Mouse (Mus musculus): Measurements from ENCODE around the gene Chpf2. TPM values are rescaled to one million over a fixed set of nuclear protein-coding genes. Genes with fewer than 3 reads are reported as not detected.

Chpf2 gene
- total RNA-seq, 2 experiments from 2014 or later: 28.7 to 33.7 TPM

DNA sequence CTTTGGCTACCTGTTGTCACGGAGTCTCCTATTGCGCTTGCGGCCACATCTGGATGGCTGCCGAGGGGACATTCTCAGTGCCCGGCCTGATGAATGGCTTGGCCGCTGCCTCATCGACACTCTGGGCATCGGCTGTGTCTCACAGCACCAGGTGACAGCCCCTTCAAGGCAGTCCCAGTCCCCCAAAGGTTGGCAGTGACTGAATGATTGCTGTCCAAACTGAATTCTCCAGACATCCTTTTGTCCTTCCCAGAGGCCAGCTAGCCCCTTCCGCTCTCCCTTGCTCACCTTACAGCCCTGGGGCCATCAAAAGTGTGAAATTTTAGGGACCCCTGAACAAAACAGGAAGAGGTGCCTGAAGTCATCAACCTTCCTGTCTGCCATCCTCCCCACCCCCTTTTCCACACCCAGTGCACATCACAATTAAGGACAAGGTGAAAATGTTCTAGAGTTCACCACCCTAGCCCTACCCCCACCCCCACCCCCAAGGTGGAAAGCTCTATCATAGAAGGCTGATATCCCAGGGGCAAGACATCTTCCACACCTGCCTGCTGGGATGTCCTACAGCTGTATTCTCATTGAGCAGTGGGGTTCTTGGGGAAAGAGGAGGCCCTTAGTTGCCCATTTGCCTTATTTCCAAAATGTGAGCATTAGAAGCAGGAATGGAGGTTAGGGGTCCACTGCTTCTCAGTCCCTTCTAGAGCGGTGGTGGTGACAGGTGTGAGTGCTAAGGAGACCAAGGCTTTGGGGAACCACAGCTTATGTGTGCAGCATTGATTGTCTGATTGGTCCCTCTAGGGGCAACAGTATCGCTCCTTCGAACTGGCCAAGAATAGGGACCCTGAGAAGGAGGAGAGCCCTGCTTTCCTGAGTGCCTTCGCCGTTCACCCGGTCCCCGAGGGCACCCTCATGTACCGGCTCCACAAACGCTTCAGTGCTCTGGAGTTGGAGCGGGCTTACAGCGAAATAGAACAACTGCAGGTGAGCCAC is 3.3 kb downstream of the Chpf2 start:
- intact Hi-C loops (cut with DNase I): loop anchor here (10.0 kb wide), 1 partner anchor 105 kb away; no protein-coding TSS in a partner anchor
- DNase-seq: no peak

DNA sequence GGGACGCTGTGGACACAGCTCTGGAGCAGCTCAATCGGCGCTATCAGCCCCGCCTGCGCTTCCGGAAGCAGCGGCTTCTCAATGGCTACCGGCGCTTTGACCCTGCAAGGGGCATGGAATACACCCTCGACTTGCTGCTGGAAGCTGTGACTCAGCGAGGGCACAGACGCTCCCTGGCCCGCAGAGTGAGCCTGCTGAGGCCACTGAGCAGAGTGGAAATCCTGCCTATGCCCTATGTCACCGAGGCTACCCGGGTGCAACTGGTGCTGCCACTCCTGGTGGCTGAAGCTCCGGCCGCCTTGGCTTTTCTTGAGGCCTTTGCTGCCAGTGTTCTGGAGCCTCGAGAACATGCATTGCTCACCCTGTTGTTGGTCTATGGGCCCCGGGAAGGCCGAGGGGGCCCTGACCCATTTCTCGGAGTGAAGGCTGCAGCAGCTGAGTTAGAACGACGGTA is 4.8 kb downstream of the Chpf2 start:
- DNase-seq: no peak
- intact Hi-C loops (cut with DNase I): loop anchor here (10.0 kb wide), 1 partner anchor 106 kb away; no protein-coding TSS in a partner anchor

DNA sequence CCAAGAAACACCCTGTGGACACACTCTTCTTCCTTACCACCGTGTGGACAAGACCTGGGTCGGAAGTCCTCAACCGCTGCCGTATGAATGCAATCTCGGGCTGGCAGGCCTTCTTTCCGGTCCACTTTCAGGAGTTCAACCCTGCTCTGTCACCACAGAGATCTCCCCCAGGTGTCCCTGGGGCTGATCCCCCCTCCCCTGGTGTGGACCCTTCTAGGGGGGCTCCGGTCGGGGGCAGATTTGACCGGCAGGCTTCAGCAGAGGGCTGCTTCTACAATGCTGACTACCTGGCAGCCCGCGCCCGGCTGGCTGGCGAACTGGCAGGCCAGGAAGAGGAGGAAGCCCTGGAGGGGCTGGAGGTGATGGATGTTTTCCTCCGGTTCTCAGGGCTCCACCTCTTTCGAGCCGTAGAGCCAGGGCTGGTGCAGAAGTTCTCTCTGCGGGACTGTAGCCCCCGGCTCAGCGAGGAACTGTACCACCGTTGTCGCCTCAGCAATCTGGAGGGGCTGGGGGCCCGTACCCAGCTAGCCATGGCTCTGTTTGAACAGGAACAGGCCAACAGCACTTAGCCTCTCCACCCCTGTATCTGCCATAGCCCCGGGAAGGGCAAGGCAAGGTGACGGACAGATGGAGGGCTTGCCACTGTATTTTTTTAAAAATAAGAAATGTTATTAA is 5.4 kb downstream of the Chpf2 start:
- intact Hi-C loops (cut with DNase I): loop anchor here (10.0 kb wide), 1 partner anchor 107 kb away; no protein-coding TSS in a partner anchor
- no peak for DNase-seq

DNA sequence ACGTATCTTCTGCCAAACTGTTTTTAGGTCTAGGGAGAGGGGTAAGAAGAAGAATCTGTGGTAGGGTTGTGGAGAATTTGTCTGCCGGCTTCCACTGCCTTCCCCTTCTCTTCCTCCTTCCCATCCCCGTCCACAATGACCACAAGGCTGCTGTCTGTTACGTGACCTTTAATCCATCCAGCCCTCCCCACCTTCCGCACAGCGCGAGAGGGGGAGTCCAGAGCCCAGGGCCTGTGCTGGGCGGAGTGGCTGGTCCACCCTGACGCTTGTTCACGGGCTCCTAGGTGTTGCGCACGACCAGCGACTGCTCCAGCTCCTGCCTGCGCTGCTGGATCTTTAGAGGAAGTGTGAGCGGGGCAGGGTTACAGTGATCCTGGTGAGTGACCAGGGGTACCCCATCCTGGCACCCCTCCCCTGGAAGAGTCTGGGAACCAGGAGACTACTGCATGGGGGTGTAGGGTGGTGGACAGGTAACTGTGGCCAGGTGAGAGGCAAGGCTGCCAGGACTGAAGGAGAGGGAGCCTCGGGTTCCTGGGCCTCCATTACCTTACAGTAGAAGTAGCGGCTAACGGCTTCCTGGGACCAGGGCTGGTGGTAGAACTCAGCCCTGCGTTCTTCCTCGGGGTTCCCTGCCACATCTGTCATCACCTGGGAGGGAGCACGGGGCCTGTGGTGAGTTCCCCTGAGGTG is 6.1 kb downstream of the Chpf2 start:
- DNase-seq: no peak
- intact Hi-C loops (cut with DNase I): loop anchor here (10.0 kb wide), 1 partner anchor 108 kb away; no protein-coding TSS in a partner anchor

DNA sequence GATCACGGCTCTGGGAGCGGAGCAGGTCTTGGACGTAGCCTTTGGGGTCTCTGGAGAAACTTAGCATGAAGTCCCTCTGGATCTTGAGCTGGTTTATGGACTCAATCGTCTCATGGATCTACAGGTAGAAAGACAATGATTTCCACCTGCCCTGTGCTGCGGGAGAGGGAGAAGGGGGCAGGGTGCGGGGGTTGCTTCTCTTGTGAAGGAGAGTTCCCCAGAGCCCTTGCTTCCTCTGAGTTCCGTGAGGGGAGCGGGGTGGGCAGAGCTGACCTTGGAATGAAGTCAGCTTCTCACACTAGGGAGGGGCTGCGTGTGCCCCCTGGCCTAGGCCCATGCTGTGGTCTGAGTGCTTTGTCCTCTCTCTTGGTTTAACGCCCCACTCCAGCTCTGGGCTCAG is 6.7 kb downstream of the Chpf2 start:
- intact Hi-C loops (cut with DNase I): loop anchor here (10.0 kb wide), 1 partner anchor 108 kb away; no protein-coding TSS in a partner anchor

DNA sequence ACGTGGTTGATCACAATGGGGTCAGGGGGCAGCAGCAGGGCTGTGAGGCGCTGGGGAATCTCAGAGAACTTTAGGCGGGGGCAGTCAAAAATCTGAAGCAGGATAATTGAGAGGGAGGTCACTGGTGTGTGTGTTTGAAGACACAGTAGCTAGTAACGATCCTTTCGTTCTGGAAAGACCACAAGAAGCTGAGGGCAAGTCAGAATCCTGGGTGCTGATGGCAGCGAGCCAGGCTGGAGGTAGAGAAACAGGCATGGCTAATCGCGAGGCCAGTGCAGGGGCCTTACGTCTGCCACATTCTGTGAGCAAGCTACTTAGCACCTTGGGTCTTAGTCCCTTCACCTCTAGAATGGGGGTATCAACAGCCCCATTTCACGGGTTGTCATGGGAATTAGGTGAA is 7.4 kb downstream of the Chpf2 start:
- no peak for DNase-seq
- intact Hi-C loops (cut with DNase I): loop anchor here (10.0 kb wide), 1 partner anchor 109 kb away; no protein-coding TSS in a partner anchor

More for the DNA sequence above, 6.7 kb downstream of the Chpf2 start:
- DNase-seq: no peak

DNA sequence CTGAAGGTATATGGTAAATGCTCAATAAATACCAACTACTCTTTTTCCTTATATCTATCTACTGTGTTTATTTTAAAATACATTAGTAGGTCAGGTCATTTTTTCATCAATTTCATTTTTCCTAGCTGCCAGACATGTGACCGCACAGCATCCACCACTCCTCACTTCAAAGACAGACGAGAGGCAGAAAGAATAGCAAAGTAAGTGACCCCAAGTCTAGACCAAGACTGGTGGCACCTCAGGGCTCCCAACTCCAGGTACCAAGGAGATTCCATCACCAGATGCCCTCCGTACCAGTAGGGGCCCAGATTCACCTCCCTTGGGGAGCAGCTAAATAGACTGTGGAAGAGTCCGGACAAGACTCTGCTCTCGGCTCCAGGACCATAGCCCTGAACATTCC is 7.8 kb downstream of the Chpf2 start:
- no peak for DNase-seq
- intact Hi-C loops (cut with DNase I): loop anchor here (10.0 kb wide), 1 partner anchor 110 kb away; no protein-coding TSS in a partner anchor

DNA sequence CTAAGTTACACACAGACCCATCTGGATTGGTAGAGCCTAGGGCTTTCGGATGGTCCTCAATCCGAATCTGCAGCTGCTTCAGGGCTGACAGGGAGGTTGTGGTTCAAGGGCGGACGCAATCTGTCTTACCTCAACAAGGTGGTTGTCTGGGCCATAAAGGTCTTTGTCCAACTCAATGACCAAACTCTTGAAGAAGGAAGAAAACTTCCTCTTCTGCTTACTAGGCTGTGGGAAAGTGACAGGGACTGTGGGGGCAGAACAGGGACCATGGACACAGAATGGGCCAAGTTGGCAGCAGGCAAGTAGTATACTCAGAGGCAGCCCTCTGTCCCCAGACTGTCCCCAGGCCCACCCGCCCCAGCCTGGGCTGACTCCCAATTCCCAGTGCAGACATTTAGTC is 8.7 kb downstream of the Chpf2 start:
- no peak for DNase-seq
- intact Hi-C loops (cut with DNase I): loop anchor here (5.0 to 10.0 kb wide), 2 partner anchors 57 to 110 kb away; no protein-coding TSS in a partner anchor

DNA sequence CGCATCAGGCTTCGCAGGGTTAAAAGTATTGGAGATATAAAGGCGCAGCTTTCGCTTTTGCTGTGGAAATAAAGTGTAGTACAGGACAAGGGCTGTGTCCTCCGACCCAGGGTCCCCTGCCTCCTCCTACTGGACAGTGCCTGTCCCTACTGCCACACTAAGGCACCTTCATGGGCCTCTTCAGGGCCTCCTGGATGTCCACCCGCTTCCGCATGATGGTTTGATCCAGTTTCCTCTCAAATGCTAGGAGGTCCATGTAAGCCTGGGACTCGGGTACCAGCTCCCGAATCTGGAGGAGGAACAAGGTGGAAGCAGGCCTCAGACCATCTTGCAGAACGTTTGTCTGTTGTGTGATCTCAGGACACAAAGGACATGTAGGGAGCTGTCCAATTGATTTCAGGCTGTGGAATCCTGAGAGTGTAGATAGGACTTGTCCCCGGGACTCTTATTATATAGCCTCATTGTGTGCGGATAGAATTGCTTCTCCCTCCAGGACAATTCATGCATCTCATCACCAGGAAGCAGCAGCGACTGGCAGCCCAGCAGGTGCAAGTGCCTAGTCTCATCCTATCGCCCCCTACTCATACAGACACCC is 9.3 kb downstream of the Chpf2 start:
- intact Hi-C loops (cut with DNase I): loop anchor here (5.0 to 10.0 kb wide), 2 partner anchors 56 to 111 kb away; no protein-coding TSS in a partner anchor

DNA sequence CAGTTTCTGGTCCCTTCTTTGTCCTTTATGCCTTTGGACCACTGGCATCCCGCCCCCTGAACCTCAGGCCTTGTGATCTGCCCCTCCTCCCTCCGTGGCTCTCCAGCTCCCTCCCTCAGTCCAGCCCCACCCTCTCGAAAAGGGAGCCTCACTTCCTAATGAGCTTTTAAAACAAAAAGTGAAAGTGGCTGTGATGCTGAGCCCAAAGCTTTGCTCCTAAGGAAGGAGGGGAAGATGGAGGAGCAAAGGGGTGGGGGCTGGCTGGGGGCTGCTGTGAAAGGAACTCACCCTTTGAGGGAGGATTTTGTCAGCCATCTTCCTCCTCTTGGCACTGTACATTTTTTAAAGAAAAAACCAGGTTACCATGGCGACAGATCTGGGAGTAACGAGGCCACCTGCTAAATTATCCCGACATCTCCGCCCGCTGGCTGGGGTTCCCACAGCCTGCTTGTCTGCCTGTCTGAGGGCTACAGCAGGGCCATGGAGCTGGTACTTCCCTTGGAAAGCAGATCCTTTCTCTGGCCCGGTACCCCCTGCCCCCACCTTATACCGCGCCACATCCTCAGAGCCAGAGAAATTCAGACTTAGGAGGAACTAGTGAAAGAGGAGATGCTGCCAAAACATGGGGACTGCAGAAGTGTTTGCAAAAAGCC is 10.1 kb downstream of the Chpf2 start:
- intact Hi-C loops (cut with DNase I): loop anchor here (5.0 to 10.0 kb wide), 2 partner anchors 56 to 112 kb away; no protein-coding TSS in a partner anchor

More for the DNA sequence above, 9.3 kb downstream of the Chpf2 start:
- DNase-seq: no peak

DNA sequence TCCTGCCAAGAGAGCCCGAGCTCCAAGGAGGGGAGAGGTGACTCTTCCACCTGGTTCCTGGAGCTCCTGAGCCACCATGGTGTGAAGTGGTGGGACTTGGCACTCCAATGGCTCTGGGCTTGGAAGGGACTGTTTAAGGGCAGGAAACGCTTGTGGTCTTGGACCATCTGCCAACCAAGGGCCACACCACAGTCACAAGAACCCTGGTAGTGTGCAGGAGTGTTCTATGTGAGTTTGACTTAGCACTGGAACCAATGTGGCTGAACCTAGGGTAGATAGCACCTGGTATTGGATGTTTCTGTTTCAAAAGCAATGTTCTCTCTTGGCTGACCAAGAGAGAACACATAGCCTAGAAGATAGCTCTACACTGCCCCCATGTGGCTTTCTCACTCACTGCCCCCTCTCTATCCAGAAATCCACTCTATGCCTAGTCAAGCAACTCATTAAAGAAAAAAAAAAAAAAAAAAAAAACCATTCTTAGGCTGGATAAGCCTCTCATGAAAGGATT is 10.7 kb downstream of the Chpf2 start:
- intact Hi-C loops (cut with DNase I): loop anchor here (5.0 to 10.0 kb wide), 2 partner anchors 55 to 112 kb away; no protein-coding TSS in a partner anchor

More for the DNA sequence above, 10.1 kb downstream of the Chpf2 start:
- DNase-seq: peak; percentile 56

DNA sequence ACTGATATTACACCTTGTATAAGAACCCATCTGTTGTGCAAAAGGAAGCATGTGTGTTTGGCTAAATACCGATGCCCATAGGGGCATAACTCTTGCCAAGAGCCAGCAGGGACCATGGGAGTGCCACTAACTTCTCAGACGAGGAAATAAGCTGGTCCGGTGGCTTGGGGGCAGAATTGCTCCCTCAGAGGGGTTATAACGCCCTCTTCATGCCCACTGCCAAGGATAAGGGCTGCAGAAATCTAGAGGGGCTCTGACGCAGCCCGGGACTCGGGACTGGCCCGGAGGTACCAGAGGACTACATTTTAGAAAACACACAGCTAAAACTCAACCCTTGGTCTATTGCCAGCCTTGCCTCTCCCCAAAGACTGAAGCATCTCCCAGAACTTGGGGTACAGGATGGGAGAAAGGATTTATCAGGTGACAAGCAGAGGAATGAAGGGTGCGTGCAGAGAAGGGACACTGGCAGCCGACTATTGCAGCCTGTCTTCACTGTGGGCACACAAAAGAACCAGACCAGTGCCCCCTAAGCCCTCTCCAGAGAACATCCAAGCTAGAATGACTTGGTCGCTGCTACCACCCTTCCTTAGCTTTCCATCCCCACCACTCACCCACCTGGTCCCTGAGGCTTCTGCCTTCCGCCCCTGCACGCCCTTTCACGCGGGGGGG is 11.5 kb downstream of the Chpf2 start:
- intact Hi-C loops (cut with DNase I): loop anchor here (5.0 to 10.0 kb wide), 2 partner anchors 54 to 113 kb away; no protein-coding TSS in a partner anchor
- DNase-seq: peak; percentile 56

More for the DNA sequence above, 10.7 kb downstream of the Chpf2 start:
- peak; percentile 81 for DNase-seq

DNA sequence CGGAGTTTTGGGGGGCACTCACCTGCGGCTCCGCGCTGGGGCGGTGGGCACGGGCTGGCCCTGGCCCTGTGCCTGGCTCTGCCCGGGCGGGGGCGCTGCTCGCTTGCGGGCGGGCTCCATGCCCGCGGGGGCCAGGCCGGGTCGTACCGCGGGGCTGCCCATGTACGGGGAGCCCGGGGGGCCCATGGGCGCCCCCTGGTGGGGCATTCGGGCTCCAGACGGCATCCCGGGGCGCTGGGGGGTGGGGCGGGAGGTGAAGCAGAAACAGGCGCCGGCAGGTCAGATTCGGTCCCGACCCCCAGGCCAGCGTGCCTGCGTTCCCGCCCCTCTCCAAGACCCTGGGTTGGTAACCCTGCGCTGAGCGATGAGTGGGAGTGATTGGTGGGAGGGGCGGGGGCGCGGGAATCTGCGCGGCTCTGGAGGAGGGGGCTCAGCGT is 12.0 kb downstream of the Chpf2 start:
- DNase-seq: peak; percentile 54
- intact Hi-C loops (cut with DNase I): loop anchor here (5.0 to 10.0 kb wide), 2 partner anchors 54 to 114 kb away; no protein-coding TSS in a partner anchor

DNA sequence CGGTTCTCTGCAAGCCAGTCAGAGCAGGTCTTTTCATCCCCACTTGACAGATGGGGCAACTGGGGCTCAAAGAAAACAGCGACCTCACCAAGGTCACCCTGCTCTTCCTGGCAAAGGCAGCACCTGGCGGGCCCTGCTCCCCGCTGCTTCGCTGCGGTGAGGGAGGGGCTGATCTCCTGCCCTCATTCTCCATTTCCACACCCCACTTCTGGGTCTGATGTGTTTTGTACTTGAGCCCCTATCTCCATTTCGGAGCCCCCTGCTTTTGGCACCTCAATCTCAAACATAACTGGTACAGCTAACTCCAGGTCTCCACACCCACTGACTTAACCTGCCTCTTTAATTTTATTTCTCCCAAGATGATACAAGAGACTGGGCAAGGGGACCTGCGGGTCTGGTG is 12.6 kb downstream of the Chpf2 start:
- intact Hi-C loops (cut with DNase I): loop anchor here (5.0 to 10.0 kb wide), 2 partner anchors 53 to 114 kb away; no protein-coding TSS in a partner anchor
- no peak for DNase-seq

DNA sequence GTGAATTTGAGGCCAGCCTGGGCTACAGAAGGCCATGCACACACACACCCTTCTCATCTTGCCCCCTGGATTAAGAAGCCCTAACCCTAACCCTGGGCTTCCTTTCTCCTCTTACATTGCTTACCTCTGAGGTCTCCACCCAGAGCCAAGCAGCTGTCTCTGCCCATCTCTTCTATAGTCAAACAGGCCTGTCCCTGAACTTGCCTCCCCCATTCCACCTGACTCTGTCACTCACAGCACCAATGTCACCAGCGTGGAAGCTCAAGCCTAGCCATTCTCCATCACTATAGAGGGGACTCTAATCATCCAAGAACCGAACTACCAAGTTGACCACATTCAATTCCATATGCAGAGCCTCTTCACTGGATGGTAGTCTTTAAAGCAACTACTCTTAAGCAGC is 13.7 kb downstream of the Chpf2 start:
- no peak for DNase-seq
- intact Hi-C loops (cut with DNase I): no loop called here

DNA sequence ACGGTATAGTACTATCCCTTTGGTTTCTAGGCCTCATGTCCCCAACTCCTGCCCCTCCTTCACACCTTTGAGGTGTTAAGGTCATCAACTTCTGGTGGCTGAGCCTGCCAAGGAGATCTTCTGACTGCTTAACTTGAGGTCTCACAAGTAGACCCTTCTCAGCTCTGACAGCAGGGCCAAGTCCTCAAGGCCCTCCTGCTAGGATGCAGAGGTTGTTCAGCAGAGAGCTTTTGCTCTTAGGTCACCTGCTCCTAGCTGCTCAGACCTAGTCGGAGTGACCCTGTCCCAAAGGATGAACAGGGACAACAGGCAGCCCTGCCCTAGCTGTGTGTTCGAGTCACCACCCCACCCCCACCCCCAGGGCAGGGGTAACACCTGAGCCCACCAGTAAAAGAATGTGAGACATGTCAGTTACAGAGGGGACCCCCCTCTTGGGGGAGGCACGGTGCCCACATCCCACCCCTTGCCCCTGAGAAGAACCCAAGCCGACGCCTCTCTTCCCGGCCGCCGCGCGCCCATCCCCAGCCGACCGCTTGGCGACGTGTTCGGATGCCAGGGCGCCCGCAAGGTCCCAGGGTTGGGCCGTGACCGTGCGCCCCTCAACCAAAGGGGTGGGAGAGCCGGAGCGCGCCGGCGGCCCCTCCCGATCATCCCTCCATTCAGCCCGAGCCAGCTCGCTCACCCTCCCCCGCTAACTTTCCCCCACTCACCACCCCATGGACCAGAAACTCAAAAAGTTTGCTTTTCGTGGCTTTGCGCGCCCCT is 14.7 kb downstream of the Chpf2 start:
- intact Hi-C loops (cut with DNase I): no loop called here

More for the DNA sequence above, 14.7 kb downstream of the Chpf2 start:
- peak; percentile 41 for DNase-seq

All from left cerebral cortex, postnatal 4 days (tissue).